ENCODE assay signal across 30 mouse cellular contexts in the genomic region with DNA sequence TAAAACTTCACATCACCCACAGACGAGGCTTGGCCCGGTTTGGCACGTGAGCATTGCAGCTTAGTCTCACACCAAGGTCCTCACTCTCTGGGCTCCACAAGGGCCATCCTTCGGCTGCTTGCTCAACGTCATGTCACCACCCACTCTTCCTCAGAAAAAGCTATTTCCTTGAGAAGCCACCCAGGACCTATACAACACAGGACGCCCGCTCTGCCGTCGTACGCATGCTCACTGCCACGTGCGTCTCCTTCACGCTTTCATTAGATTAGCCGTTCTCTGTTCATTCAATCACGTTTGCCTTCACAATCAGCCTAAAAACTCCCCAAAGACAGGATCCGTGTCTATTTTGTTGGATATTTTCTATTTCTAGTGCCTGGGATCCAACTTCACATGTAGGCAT. TPM values are rescaled to one million over a fixed set of nuclear protein-coding genes. Genes with fewer than 3 reads are reported as not detected.
DNase-seq lines count a peak whose midpoint lies in the region; ATAC-seq and TF ChIP-seq lines count a peak whose summit lies in the region.
"Had no signal": no experiment of that assay in that cellular context is flagged by ENCODE, and none has a peak within 500 bp of the region (broad histone marks: within the 10 kb centered on the region; RNA-seq: fewer than 3 reads in every experiment).

No protein-coding gene starts in this region.

- H3K27me3 ChIP-seq in liver, embryonic 11.5 days (replicated peaks; ENCODE audit: control insufficient read depth, insufficient read depth, low read length): no peaks in the 10 kb centered on the region
- H3K27me3 ChIP-seq in liver, embryonic 12.5 days (replicated peaks): no peaks in the 10 kb centered on the region
- H3K27me3 ChIP-seq in embryonic facial prominence, embryonic 15.5 days: no peaks in the 10 kb centered on the region
- H3K27me3 ChIP-seq in midbrain, postnatal 0 days (ENCODE audit: insufficient read depth, low read length): no peaks in the 10 kb centered on the region
- H3K27me3 ChIP-seq: embryonic facial prominence, embryonic 12.5 days; forebrain, embryonic 12.5 days; heart, embryonic 12.5 days; lung, embryonic 15.5 days; stomach, embryonic 15.5 days had no signal

- H3K4me2 ChIP-seq in liver, embryonic 11.5 days: no peak overlapping the region
- H3K4me2 ChIP-seq in liver, embryonic 12.5 days: no peak overlapping the region
- H3K4me2 ChIP-seq in embryonic facial prominence, embryonic 15.5 days (replicated peaks): peak overlapping the region; percentile 15; the same call in 1 of the 2 replicates
- H3K4me2 ChIP-seq in midbrain, postnatal 0 days (ENCODE audit: low read depth, low read length, poor library complexity, severe bottlenecking): peak overlapping the region; percentile 26; the same call in 1 of the 2 replicates
- H3K4me2 ChIP-seq: embryonic facial prominence, embryonic 12.5 days; forebrain, embryonic 12.5 days; heart, embryonic 12.5 days; hindbrain, embryonic 14.5 days; lung, embryonic 15.5 days; stomach, embryonic 15.5 days had no signal

- H3K9me3 ChIP-seq in liver, embryonic 11.5 days (ENCODE audit: control insufficient read depth, low read length): no peaks in the 10 kb centered on the region
- no peaks in the 10 kb centered on the region for H3K9me3 ChIP-seq in liver, embryonic 12.5 days (replicated peaks)
- no peaks in the 10 kb centered on the region for H3K9me3 ChIP-seq in embryonic facial prominence, embryonic 15.5 days (replicated peaks)
- no peaks in the 10 kb centered on the region for H3K9me3 ChIP-seq in midbrain, postnatal 0 days (ENCODE audit: low read length)
- H3K9me3 ChIP-seq: embryonic facial prominence, embryonic 12.5 days; forebrain, embryonic 12.5 days; G1E; heart, embryonic 12.5 days; lung, embryonic 15.5 days; stomach, embryonic 15.5 days had no signal

- H3K27ac ChIP-seq in liver, embryonic 11.5 days (ENCODE audit: low read depth, low read length): no peak overlapping the region
- H3K27ac ChIP-seq in liver, embryonic 12.5 days: no peak overlapping the region
- no peak overlapping the region for H3K27ac ChIP-seq in embryonic facial prominence, embryonic 15.5 days (replicated peaks)
- no peak overlapping the region for H3K27ac ChIP-seq in midbrain, postnatal 0 days (ENCODE audit: low read depth, low read length)
- H3K27ac ChIP-seq: embryonic facial prominence, embryonic 12.5 days; forebrain, embryonic 12.5 days; heart, adult 2 months; hindbrain, embryonic 14.5 days; kidney, postnatal 0 days; lung, embryonic 15.5 days; stomach, embryonic 15.5 days had no signal

- no peak for DNase-seq in frontal cortex, adult 2 months (ENCODE audit: extremely low spot score in 1 of 2, low spot score in 1 of 2)
- peak; percentile 19 for DNase-seq in liver, embryonic 11.5 days (ENCODE audit: low spot score)
- no peak for DNase-seq in midbrain, postnatal 0 days (ENCODE audit: low spot score)
- no peak for DNase-seq in urinary bladder, postnatal 10 days (ENCODE audit: low spot score)
- DNase-seq: adrenal gland, postnatal 10 days; cerebellum, adult 8-10 months; cerebellum, postnatal 25 days; gastrocnemius, postnatal 25 days; heart, adult 2 months; heart, postnatal 4 days; kidney, adult 8-10 months; kidney, postnatal 4 days; left cerebral cortex, postnatal 4 days; liver; right cerebral cortex, postnatal 25 days; thymus, adult 2 months; thymus, postnatal 36 days had no signal

- H3K4me1 ChIP-seq in liver, embryonic 11.5 days (replicated peaks; ENCODE audit: control insufficient read depth, insufficient read depth, low read length): no peaks in the 10 kb centered on the region
- peaks cover 7% of the 10 kb centered on the region; the same call in 1 of the 2 replicates for H3K4me1 ChIP-seq in liver, embryonic 12.5 days
- peaks cover 5% of the 10 kb centered on the region; the same call in 1 of the 2 replicates for H3K4me1 ChIP-seq in embryonic facial prominence, embryonic 15.5 days
- 0 out of 2 replicates have a peak, but pooled peaks cover 3% of the 10 kb centered on the region for H3K4me1 ChIP-seq in midbrain, postnatal 0 days (ENCODE audit: insufficient read depth, low read length)
- H3K4me1 ChIP-seq: lung, embryonic 15.5 days; stomach, embryonic 15.5 days had no signal

- 82% methylated on average over 16 of the region's 16 CpGs for WGBS in liver, embryonic 11.5 days
- 81% methylated on average over 16 of the region's 16 CpGs for WGBS in liver, embryonic 12.5 days (ENCODE audit: insufficient replicate concordance)
- 64% methylated on average over 16 of the region's 16 CpGs for WGBS in embryonic facial prominence, embryonic 15.5 days
- 52% methylated on average over 16 of the region's 16 CpGs for whole genome bisulfite sequencing in midbrain, postnatal 0 days

- no peak overlapping the region for H3K4me3 ChIP-seq in liver, embryonic 11.5 days (ENCODE audit: low read depth, low read length)
- H3K4me3 ChIP-seq in liver, embryonic 12.5 days: no peak overlapping the region
- H3K4me3 ChIP-seq in embryonic facial prominence, embryonic 15.5 days (replicated peaks): no peak overlapping the region
- H3K4me3 ChIP-seq in midbrain, postnatal 0 days (ENCODE audit: low read depth, low read length): no peak overlapping the region
- H3K4me3 ChIP-seq: embryonic facial prominence, embryonic 12.5 days; erythroblast, embryonic 14.5 days; forebrain, embryonic 12.5 days; heart, adult 2 months; heart, embryonic 12.5 days; lung, embryonic 15.5 days; stomach, embryonic 15.5 days had no signal

- ATAC-seq in frontal cortex, adult (ENCODE audit: low TSS enrichment): peak; percentile 54
- no peak for ATAC-seq in liver, embryonic 11.5 days (replicated peaks; ENCODE audit: low FRiP score)
- ATAC-seq in liver, embryonic 12.5 days: no peak
- ATAC-seq in embryonic facial prominence, embryonic 15.5 days (ENCODE audit: insufficient number of reproducible peaks, low FRiP score, low TSS enrichment, low read depth): no peak
- no peak for ATAC-seq in midbrain, postnatal 0 days (ENCODE audit: low FRiP score)
- ATAC-seq: inflammation-experienced regulatory T-cells, adult 6 months had no signal

- no peak for TF ChIP-seq CTCF in midbrain, postnatal 0 days (IDR thresholded peaks at IDR 0.05)

- H3K36me3 ChIP-seq in liver, embryonic 11.5 days (ENCODE audit: control insufficient read depth, insufficient read depth, low read length): peaks cover 3% of the 10 kb centered on the region; the same call in 1 of the 2 replicates
- H3K36me3 ChIP-seq in liver, embryonic 12.5 days: peaks cover 11% of the 10 kb centered on the region; the same call in 1 of the 2 replicates
- H3K36me3 ChIP-seq in embryonic facial prominence, embryonic 15.5 days: no peaks in the 10 kb centered on the region
- H3K36me3 ChIP-seq in midbrain, postnatal 0 days (ENCODE audit: insufficient read depth, low read length): peaks cover 6% of the 10 kb centered on the region; the same call in 1 of the 2 replicates
- H3K36me3 ChIP-seq: stomach, embryonic 15.5 days had no signal

- H3K9ac ChIP-seq in liver, embryonic 11.5 days (ENCODE audit: low read depth, low read length): no peak overlapping the region
- H3K9ac ChIP-seq in liver, embryonic 12.5 days: no peak overlapping the region
- no peak overlapping the region for H3K9ac ChIP-seq in embryonic facial prominence, embryonic 15.5 days
- H3K9ac ChIP-seq in midbrain, postnatal 0 days (replicated peaks; ENCODE audit: low read length, poor library complexity, severe bottlenecking): no peak overlapping the region
- H3K9ac ChIP-seq: embryonic facial prominence, embryonic 12.5 days; forebrain, embryonic 12.5 days; heart, embryonic 12.5 days; hindbrain, embryonic 14.5 days; lung, embryonic 15.5 days; stomach, embryonic 15.5 days had no signal

RNA-seq across cellular contexts. Expression of gene Dyrk2, which starts 17.5 kb away (rescaled TPM):
- polyA plus RNA-seq in frontal cortex, adult 2 months (2012; rRNA removed): 22.5 and 24.6 TPM in 2 replicates
- polyA plus RNA-seq in liver, embryonic 11.5 days (2014; fragmentation: Nextera tagmentation; extraction: Ambion mirVana): 6.0 and 6.1 TPM in 2 replicates
- 2.9 and 3.5 TPM in 2 replicates for polyA plus RNA-seq in liver, embryonic 12.5 days (2016; fragmentation: Nextera tagmentation; extraction: Ambion mirVana)
- polyA plus RNA-seq in embryonic facial prominence, embryonic 15.5 days (2015; fragmentation: Nextera tagmentation; extraction: Ambion mirVana): 9.3 and 9.8 TPM in 2 replicates
- total RNA-seq in midbrain, postnatal 0 days (2014; rRNA removed): 51.4 and 73.4 TPM in 2 replicates
- 8.9 and 9.6 TPM in 2 replicates for polyA plus RNA-seq in midbrain, postnatal 0 days (2015; fragmentation: Nextera tagmentation; extraction: Ambion mirVana)

Comparison
In these comparisons a context has a peak if more than half of its experiments do, and no peak if none do; other contexts are left out.
1. H3K4me2 ChIP-seq: peak in embryonic facial prominence, embryonic 15.5 days (single experiment) and midbrain, postnatal 0 days (single experiment); none in liver, embryonic 11.5 days (single experiment) and liver, embryonic 12.5 days (single experiment).